Mouse (Mus musculus) regulatory T cell (primary cell): Measurements from ENCODE around the gene Fcrla.

Experiments
- in situ Hi-C: fragments of 300-600 bp; cut with MboI, MseI; formaldehyde crosslinking; loops from one replicate; pipeline ENCODE4 v1.15.1; 2025; ENCODE audit warnings: high pct_unique_total_duplicates

Fcrla gene

DNA sequence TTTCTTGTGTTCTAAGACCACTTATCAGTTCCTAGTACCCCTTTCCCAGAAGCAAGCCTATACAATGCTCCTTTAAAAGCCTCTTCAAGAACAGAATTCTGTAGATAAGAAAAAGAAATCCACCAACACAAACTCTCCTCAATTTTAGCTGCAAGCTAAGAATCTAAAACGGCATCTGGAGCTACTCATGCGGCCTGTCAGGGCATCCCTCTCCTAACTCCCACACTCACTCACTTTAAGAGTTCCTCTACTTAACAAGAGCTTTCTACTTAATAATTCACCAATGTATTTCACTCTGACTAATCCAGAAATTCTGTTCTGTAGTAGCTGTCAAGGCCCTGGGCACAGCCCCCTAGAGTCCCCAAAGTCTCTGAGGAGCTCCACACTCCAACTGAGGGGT is 35.7 kb downstream of the Fcrla start:
- in situ Hi-C loops = loop anchor here (10.0 kb wide), 1 partner anchor 513 kb away; no protein-coding TSS in a partner anchor

DNA sequence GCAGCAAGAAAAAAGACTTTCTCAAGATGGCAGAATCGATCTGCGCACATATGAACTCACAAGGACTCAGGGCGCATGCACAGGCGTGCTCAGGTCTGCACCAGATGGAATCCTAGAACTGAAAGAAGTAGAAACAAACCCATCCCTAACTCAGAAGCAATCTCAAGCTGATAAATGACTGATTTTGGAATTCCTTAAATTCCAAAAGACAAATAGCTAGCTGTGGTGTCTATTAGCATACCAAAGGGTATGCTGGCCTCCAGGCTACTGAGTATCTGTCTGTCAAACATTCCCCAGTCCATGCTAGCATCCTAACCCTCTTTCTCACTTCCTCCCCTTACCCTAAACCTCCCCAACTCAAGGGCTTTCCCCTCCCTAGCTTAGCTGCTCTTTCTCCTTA is 38.1 kb downstream of the Fcrla start:
- in situ Hi-C loops = no loop called here

DNA sequence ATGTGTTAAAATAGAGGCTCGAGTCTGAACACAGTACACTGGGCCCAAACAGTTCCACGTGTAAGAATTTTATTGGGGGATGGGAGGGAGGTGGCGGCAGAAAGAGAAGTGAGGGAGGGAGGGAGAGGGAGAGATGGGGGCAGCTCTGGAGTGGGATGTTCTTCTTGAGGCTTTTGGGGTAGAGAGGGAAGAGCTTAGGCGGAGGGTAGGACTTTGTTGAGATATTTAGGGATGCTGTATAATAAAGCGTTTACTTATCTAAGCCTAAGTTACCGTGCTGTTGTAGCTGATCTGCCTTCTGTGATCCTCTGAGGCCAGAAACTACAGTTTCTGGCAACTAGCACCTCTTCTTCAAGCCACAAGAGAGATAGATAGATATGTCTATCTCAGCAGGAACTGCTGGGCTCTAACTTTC is 41.3 kb downstream of the Fcrla start:
- in situ Hi-C loops = no loop called here

DNA sequence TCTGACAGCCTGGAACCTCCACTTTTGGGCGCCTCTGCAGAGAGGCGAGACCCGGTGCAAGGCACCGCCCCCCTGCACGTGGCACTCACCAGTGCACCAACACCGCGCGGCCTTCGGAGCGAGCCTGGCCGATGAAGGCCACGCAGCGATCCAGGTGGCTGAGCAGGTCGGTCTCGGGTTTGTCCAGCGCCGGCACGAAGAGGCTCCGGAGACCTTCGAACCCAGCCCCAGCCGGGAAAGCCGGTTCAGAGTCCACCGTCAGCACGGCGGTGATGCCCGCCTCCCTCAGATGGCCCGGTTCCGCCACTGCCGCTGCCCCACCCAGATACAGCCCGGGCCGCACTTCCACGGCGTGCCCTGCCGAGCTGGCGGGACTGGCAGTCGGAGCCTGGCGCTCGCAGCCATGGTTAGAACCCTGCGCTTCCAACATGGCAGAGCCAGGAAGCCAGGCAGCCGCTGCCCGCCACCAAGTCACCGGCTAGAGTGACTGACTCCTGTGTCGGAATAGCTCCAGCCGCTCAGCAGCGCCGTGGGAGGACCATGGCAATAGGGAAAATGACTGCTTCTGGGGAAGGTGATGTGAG is 42.3 kb downstream of the Fcrla start, which contains the start of the genes Gm26620 and Dusp12:
TSS of gene Gm26620 (plus strand) at position 88 of the 584 bp plus-strand sequence.
TSS of gene Dusp12 (minus strand) at position 563 of the 584 bp plus-strand sequence.
- in situ Hi-C loops = no loop called here

GRCm38 (mm10) chr1:170884390-170884789 is 43.0 kb downstream of the Fcrla start:
- in situ Hi-C loops = no loop called here

DNA sequence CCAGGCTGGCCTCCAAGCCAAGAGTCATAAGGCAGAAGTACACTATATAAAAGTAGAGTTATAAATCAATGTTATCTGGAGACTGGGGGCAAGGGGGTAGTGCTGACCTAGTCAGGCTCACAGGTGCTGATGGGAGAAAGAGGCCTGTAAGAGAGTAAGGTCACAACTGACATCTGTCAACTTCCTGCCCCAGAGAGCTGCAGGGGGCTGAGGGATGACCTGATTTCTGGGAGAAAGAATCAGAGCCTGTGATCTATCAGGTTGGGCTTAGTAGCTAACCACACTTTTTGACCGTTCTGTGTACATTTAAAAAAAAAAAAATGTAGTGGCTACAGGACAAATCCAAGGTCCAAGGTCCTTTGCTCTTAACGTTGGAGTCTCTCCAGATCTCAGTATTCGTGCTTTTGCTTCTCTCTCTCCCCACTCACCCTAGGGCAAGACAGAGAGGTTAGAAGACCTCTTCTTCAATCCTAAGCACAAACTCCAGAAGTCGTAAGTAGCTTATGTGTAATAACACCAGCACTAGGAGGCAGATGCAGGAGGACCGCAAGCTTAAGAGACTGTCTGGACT is 44.4 kb downstream of the Fcrla start:
- in situ Hi-C loops = no loop called here

GRCm38 (mm10) chr1:170876906-170877305 is 50.5 kb downstream of the Fcrla start:
- in situ Hi-C loops = no loop called here

DNA sequence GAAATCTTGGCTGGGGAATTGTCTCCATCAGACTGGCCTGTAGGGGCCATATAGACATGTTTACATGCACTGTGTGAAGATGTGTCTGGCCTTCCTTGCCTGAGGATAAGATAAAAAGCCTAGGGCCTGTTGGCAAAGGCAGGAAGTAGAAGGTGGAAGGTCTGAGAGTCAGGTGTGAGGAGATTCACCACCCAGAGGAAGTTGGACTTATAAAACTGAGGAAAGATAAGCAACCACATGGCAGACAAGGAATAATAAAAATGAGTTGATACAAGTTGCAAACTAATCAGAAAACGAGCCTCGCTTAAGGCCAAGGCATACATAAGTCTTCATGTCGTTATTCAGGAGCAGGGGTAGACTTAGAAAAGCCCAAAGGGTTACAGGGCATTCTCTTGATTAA is 51.7 kb downstream of the Fcrla start:
- in situ Hi-C loops = no loop called here

DNA sequence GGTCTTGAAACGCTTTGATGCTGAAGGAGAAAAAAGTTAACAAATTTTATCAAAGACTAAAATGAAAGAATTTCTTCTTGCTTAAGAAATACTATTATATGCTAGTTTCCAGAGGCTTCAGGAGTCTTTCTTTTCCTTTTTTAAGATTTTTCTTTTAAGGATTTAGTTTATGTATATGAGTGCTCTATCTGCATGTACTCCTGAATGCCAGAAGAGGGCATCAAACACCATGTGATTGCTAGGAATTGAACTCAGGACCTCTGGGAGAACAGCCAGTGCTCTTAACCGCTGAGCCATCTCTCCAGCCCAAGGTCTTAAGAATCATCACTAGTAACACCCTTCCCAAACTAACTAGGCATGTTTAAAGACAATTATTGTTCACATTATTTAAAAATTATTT is 55.4 kb downstream of the Fcrla start:
- in situ Hi-C loops = no loop called here

DNA sequence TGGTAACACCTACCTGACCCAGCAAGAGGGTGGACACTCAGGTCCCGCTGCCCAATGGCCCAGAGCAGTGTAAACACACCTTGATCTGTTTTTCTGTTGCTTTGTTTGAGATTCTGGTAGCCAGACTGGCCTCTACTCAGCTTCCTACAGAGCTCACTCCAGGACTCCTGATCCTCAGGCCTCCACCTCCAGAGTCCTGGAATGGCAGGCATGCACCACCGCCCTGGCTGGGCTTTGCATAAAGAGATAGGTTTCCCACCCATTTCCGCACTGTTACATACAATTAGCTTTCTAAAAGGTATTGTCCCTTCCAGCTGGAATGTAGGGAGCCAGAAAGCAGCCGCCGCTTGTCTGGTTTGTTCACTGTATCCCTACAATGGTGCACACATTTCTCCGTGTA is 56.0 kb downstream of the Fcrla start:
- in situ Hi-C loops = no loop called here

- in situ Hi-C loops = no loop called here
Observed at GRCm38 (mm10) chr1:170868905-170869283, 58.5 kb downstream of the Fcrla start.

DNA sequence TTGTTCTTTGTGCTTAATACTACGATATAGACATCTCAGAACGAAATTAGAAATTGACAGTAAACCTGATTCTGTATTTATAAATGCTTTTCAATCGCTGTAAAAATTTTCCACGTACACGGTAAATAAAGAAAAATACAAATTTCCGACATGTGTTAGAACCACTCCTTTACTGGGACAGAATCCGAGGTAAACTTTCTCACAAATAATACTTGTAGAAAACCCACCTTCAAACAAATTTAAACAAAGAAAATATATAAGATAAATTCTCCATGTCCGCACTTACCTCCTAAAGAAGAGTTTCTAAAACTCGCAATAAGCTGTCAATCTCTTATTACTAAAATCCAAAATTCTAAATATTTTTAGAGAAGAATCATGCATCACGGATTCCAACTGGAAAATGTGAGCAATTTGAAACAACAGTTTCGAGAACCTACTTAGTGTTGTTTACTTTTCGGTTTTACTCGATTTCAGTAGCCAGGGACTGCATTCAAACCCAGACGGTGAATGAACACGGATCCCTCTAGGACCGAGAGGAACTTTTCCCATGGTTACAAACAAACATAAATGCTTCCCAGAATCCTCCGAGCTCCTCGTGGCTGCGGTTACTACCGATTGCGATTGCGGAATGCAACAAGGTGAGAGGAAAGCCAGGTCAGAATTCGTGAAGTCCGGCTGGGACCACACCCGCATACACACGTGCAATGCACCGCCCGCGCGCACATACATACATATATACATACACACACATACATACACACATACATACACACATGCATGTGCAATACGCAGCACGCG is 59.1 kb downstream of the Fcrla start:
- in situ Hi-C loops = no loop called here

DNA sequence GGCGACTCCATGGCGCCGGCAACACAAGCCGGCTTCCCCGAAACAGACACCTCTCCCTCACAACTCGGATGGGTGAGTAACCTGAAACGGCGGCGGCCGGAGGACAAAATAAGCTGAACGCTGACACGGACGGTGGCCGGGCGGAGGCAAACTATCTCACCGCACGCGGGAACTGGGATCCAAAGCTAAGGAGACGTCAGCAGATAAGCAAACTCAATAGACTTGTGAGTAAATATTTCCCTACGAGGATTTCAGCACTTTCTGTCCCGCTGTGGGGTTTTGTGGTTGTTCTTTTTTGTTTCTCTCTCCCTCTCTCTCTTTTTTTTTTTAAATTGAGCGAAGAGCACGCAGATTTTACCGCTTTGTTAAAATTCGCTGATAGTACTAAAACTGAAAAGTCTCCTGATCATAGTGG is 59.7 kb downstream of the Fcrla start, which contains the start of gene Atf6:
TSS of gene Atf6 (minus strand) at position 81 of the 415 bp plus-strand sequence.
- in situ Hi-C loops = no loop called here
